Mouse (Mus musculus): ENCODE results near the gene Ate1.

DNA sequence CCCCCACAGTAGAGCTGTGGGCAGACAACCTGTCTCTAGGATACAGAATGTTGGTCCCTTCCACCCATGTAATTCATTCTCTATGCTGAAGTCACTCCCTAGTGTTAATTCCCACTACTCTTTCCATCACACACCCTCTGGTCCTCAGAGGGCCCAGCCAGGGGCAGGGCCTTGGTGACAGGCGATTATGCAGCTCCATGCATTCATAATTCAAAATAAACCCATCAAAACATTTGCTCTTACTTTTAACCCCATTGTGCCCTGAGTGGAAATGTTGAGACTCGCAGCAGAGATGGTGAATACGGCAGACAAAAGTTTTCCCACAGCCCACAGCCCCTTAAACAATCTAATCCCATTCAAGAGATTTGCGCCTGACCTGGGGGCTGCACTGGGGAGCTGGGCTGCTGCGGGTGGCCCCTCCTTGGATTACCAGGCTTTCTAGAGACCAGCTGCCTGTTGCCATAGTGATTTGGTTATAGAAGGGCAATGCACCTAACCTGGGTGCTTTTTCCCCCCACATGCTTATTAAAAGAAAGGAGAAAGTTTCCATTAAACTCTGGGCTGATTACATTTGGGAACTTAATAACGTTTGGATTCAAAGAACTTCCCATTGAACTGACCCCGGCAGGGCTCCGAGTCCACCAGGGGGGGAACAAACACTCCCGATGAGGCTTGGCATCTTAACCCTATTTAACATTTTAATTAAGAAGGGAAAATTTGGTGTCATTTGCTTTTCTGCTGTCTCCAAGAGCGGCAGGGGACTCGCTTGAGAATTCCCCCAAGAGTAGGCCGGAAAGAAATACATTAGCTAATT is 152.7 kb downstream of the Ate1 start:
- TF ChIP-seq CTCF (IDR thresholded peaks at IDR 0.05) (no peak), EP300 (IDR thresholded peaks at IDR 0.05) (no peak)
